Mouse (Mus musculus) bone marrow macrophage, adult 2 months (primary cell): ENCODE measurements around the gene Bptf. TPM values are rescaled to one million over a fixed set of nuclear protein-coding genes. Genes with fewer than 3 reads are reported as not detected.
"Not testable (repeated sequence)": the region's sequence is repeated elsewhere in the genome, so short reads cannot be mapped to it uniquely, and the experiment has no call there.

Experiments used
- H3K27ac ChIP-seq: 2 replicates; pipeline ENCODE4 v1.5.1; 2012; ENCODE audit warnings: low read depth, low read length; ENCODE audit not compliant: insufficient read depth
- H3K4me1 ChIP-seq: 2 replicates; pipeline ENCODE4 v1.6.1; 2012; ENCODE audit warnings: low read length; ENCODE audit not compliant: control insufficient read depth, insufficient read depth
- H3K4me3 ChIP-seq: 2 replicates; pipeline ENCODE4 v1.5.1; 2012; ENCODE audit warnings: mild to moderate bottlenecking, low read length, moderate library complexity; ENCODE audit not compliant: insufficient read depth
- CTCF ChIP-seq: IDR thresholded peaks from 2 replicates; pipeline ENCODE4 v1.5.1; 2012; ENCODE audit warnings: low read depth, mild to moderate bottlenecking, low read length, moderate library complexity
- POLR2A ChIP-seq: IDR thresholded peaks from 2 replicates; pipeline ENCODE4 v1.6.1; 2012; ENCODE audit warnings: mild to moderate bottlenecking, low read depth, low read length, borderline replicate concordance
- polyA plus RNA-seq: library from polyadenylated mRNA; stranded (reverse); fragments of >200 nt; gene quantifications from 2 replicates; pipeline ENCODE4 v1.2.4, GENCODE M21; 2012; ENCODE audit not compliant: missing spikeins, insufficient read depth, insufficient read length

Bptf gene
- 38.2 and 39.4 TPM in 2 replicates for polyA plus RNA-seq

DNA sequence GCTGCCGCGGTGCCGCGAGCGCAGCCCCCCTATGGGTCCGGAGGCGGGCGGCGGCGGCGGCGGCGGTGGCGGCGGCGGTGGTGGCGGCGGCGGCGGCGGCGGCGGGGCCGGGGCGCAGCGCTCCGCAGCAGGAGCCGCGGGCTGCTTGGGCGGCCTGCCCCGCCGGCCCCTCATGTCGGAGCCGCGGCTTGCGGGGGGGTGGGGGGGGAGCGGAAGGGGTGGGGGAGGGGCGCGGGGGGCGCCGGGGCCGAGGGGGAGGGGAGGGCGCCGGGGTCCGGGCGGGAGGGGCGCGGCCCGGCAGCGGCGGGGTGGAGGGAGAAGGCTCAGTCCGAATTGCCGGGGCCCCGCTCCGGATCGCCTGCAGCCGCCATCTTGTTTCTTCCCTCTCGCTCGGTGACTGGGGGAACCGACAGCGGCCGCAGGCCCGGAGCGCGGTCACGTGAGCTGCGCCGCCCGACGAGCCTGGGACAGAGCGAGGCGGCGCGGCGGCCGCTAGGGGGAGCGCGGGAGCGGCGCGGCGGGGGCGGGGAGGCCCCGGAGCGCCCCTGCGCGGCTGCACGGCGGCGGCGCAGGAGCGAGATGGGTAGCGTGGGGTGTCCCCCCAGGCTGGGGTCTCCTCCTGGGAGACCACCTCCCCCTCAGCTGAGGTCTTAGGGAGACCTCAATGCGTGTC, at the start of gene Bptf:
Gene Bptf (minus strand): TSS at position 379 of the 673 bp plus-strand sequence.
- no peak for TF ChIP-seq POLR2A
- TF ChIP-seq CTCF = peak; percentile 85
- peak within 1 kb of the TSS; percentile 90 for H3K4me3 ChIP-seq
- H3K4me1 ChIP-seq = peaks cover 7% of the 10 kb centered on the region
- H3K27ac ChIP-seq = peak within 1 kb of the TSS; percentile 56

DNA sequence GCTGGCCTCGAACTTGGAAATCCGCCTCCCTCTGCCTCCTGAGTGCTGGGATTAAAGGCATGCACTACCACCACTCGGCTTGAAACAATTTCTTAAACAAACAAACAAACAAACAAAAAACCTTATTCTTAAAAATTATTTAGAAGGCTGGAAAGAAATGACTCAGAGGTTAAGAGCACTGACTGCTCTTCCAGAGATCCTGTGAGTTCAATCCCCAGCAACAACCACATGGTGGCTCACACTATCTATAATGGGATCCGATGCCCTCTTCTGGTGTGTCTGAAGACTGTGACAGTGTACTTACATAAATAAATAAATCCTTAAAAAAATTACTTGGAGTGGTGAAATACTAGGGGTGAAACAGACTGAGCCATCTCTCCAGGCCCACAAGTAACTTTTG, 29.3 kb upstream of the Bptf start:
- Histone ChIP-seq H3K4me1 (no peaks in the 10 kb centered on the region), H3K27ac (no peak overlapping the region), H3K4me3 (no peak overlapping the region)
- TF ChIP-seq POLR2A (no peak), CTCF (no peak)

- H3K27ac ChIP-seq = no peak overlapping the region
- H3K4me1 ChIP-seq = no peaks in the 10 kb centered on the region
- TF ChIP-seq POLR2A (no peak), CTCF (peak; percentile 57)
- H3K4me3 ChIP-seq = no peak overlapping the region
Observed at GRCm38 (mm10) chr11:107159034-107159433, 27.1 kb upstream of the Bptf start.

DNA sequence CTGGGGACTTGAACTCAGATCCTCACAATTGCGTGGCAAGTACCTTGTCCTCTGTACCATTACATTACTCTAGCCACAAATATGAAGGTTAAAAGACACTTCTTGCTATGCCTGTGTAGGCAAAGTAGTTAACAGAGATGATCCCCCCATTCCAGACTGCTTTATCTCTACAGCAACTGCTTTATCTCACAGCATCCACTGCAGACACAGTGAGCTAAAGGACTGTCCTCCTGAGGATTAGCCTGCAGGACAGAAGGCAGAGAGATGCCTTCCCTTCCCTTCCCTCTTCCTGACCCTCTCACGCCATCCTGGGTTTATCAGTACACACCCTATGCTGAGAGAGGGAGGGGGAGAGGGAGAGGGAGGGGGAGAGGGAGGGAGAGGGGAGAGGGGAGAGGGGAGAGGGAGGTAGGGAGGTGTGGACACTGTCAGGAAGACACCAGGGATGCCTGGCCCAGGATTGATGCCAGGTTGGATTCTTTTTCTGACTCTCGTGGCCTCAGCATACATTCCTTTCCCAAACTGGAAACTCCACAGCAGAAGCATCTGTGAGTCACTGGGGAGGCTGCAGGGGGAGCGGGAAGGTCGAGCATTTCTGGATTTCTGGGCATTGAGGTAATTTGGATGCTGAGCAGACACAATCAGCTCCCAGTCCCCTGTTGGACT, 25.2 kb upstream of the Bptf start:
- Histone ChIP-seq H3K27ac (no peak overlapping the region), H3K4me3 (no peak overlapping the region), H3K4me1 (no peaks in the 10 kb centered on the region)
- TF ChIP-seq POLR2A (no peak), CTCF (no peak)

DNA sequence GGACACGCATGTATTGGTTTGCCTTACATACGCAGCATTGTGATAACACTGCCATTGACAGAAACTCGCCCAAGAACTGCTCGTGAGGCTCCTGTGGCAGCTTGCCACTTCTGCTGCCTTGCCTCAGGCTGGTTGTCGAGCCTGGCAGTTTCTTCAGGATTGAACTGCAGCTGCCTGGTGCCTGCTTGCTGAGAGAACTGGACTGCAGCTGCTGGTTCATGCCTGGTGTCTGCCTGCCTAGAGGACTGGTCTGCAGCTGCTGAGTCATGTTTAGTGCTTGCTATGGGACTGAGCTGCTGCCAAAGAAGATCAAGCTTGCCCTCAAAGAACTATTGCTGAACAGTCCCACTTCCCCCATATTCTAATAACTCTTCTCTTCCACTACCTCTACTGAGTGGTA, 23.4 kb upstream of the Bptf start:
- H3K27ac ChIP-seq = no peak overlapping the region
- H3K4me3 ChIP-seq = no peak overlapping the region
- H3K4me1 ChIP-seq = no peaks in the 10 kb centered on the region
- TF ChIP-seq POLR2A (no peak), CTCF (no peak)

DNA sequence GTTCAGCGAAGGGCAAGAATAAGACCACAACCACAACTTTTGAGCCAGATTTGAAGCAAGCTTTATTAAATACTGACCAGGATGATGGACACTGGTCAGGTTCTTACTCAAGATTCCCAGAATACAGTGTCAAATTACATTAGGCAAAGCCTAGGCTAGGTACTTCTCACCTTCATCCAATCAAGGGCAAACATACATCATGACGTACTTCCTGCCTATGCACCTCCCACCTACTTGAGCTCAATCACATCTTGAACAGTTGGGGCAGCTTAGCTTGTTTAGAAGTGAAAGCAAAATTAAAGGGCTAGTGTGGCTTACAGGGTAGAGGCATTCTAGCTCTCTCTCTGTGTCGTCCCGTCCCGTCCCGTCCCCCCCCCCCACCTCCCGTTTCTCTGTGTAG, 22.5 kb upstream of the Bptf start:
- H3K4me1 ChIP-seq = no peaks in the 10 kb centered on the region

GRCm38 (mm10) chr11:107153645-107154044, 21.7 kb upstream of the Bptf start:
- H3K27ac ChIP-seq = no peak overlapping the region
- H3K4me3 ChIP-seq = no peak overlapping the region
- peaks cover 2% of the 10 kb centered on the region; the same call in 1 of the 2 replicates for H3K4me1 ChIP-seq
- TF ChIP-seq POLR2A (no peak), CTCF (no peak)

More for the DNA sequence above, 22.5 kb upstream of the Bptf start:
- TF ChIP-seq CTCF (no peak), POLR2A (no peak)
- no peak overlapping the region for H3K4me3 ChIP-seq
- H3K27ac ChIP-seq = no peak overlapping the region

DNA sequence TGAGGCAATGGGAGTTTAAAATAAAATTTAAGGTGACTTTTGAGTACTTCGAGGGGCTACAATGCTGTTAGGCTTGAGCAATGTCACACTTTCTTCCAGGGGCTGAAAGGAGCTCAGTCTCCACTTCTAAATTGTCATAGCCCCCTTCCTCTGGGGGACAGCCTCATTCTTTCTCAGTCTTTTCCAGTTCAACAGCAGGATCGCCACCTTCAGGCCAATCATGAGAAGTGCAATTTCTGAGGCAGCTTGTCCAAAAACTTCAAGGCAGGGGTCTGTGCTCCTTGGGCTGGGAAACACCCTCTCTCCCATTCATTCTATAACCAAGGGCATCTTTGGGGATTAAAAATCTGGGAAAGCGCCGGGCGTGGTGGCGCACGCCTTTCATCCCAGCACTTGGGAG, 19.9 kb upstream of the Bptf start:
- Histone ChIP-seq H3K27ac (no peak overlapping the region), H3K4me1 (peaks cover 11% of the 10 kb centered on the region), H3K4me3 (no peak overlapping the region)
- TF ChIP-seq CTCF (peak; percentile 29), POLR2A (no peak)

DNA sequence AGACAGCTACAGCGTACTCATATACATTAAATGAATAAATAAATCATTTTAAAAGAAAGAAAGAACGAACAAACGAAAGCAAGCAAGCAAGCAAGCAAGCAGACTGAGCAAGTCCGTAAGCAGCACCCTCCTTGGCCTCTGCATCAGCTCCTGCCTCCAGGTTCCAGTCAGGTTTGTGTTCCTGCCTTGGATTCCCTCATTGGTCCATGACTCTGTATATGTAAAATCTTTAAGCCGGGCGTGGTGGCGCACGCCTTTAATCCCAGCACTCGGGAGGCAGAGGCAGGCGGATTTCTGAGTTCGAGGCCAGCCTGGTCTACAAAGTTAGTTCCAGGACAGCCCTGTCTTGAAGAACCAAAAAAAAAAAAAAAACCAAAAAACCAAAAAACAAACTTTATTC, 12.0 kb upstream of the Bptf start:
- H3K27ac ChIP-seq, H3K4me3 ChIP-seq: not testable (repeated sequence)
- peaks cover 12% of the 10 kb centered on the region for H3K4me1 ChIP-seq

GRCm38 (mm10) chr11:107142382-107142781, 10.5 kb upstream of the Bptf start:
- TF ChIP-seq POLR2A (no peak), CTCF (no peak)
- Histone ChIP-seq H3K4me3 (no peak overlapping the region), H3K27ac (no peak overlapping the region), H3K4me1 (peaks cover 6% of the 10 kb centered on the region)

DNA sequence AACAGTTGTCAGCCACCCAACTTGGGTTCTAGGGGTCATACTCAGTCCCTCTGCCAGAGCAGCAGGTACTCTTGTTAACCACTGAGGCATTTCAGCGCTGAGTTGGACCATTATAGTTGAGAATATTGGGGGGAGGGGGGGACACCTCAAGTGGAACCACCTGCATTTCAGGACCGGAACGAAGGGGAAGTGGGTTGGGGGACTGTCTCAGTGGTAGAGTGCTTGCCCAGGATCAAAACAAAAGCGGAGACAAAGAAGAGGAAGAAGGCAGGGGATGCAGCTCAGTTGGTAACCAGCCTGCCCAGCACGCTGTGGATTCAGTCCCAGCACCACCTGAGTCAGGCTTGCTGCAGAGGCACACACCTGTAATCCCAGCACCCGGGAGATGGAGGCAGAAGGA, 8.8 kb upstream of the Bptf start:
- no peak for TF ChIP-seq CTCF
- TF ChIP-seq POLR2A = no peak
- H3K4me3 ChIP-seq = no peak overlapping the region
- no peak overlapping the region for H3K27ac ChIP-seq
- H3K4me1 ChIP-seq = 0 out of 2 replicates have a peak, but pooled peaks cover 2% of the 10 kb centered on the region
